Mouse (Mus musculus) heart, postnatal 0 days (tissue): Measurements from ENCODE around the gene Syt8.

Experiments used
- CTCF ChIP-seq: IDR thresholded peaks from 2 replicates; pipeline ENCODE4 v1.5.1; 2016; ENCODE audit warnings: antibody characterized with exemption, control low read depth, low read depth
- EP300 ChIP-seq: IDR thresholded peaks from 2 replicates; pipeline ENCODE4 v1.6.1; 2016; ENCODE audit warnings: antibody characterized with exemption, low read depth

GRCm38 (mm10) chr7:142444171-142444570, 9.5 kb downstream of the Syt8 start:
- TF ChIP-seq CTCF = no peak
- TF ChIP-seq EP300 = no peak
